Mouse (Mus musculus) ES-Bruce4 (cell line): ENCODE data around the gene Ipo7.

Experiments used
- EP300 ChIP-seq: IDR thresholded peaks from 2 replicates; pipeline ENCODE4 v1.6.1; 2011; ENCODE audit warnings: low read depth, low read length; ENCODE audit not compliant: insufficient read depth
- POLR2A ChIP-seq: IDR thresholded peaks from one replicate; pipeline ENCODE4 v1.8.1; 2011; ENCODE audit warnings: low read length; ENCODE audit not compliant: insufficient read depth

DNA sequence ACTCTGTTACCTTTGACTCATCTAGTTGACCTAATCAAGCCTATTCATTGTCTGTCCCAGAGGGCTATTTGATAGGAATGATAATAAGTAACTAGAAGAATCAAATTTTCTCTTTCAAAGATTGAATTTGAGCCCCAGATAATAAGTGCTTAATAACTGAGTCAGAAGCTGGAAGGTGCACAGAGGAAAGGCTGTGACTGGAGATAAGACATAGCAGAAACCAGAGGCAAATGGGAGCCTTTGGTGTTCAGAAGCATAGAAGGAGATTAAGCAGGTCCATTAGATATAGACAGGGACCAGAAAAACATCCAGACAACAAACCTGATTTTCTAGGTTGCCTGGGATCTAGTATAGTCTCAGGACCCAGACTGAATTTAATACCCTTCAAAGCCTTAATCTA is 12.1 kb upstream of the Ipo7 start:
- TF ChIP-seq EP300 (no peak), POLR2A (no peak)
